Mouse (Mus musculus): ENCODE measurements at regions not wholly inside any gene's neighbourhood (a gene's known extent, or its start where the extent isn't known, plus 50 kb on each side); places are given as distances from the start of the nearest gene placed in this dataset.

DNA sequence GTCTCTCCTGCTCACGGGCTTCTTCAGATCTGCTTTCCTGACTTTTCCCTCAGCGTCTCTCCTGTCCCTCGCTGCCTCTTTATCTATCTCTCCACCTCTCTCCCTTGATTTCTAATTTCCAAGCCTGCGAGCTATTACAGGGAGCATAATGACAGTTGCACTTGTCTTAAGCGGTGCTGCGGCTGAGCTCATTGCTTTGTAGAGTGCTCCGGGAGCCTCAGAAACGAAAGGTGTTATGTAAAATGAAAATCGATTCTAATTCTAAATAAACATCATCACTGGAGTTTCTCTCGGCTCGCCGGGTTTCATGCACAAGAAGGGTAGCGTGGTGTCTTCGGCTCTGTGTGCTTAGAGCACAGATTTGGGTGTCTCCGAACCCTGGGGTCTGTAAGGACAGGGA is 371.8 kb downstream of the Vrk1 start:
- Histone ChIP-seq H3K9me3 (replicated peaks; ENCODE audit: insufficient read depth, low read length) (no peaks in the 10 kb centered on the region), H3K36me3 (ENCODE audit: control insufficient read depth in 1 of 2, insufficient read depth in 2 of 2, low read length in 2 of 2) (no peaks in the 10 kb centered on the region), H3K4me3 (ENCODE audit: control insufficient read depth in 1 of 2, insufficient read depth in 1 of 2, low read depth in 2 of 2, low read length in 2 of 2) (no peak overlapping the region), H3K9ac (ENCODE audit: control insufficient read depth, low read depth, low read length, poor library complexity, severe bottlenecking) (no peak overlapping the region), H3K79me2 (ENCODE audit: control insufficient read depth, insufficient read depth, low read length, poor library complexity) (no peaks in the 10 kb centered on the region), H3K27me3 (ENCODE audit: control insufficient read depth in 1 of 2, insufficient read depth in 2 of 2, low read length in 2 of 2) (no peaks in the 10 kb centered on the region), H3K4me1 (ENCODE audit: control insufficient read depth in 1 of 2, insufficient read depth in 2 of 2, low read length in 2 of 2) (no peaks in the 10 kb centered on the region), H3K27ac (ENCODE audit: control insufficient read depth, low read depth, low read length) (no peak overlapping the region)
- no peak for DNase-seq (ENCODE audit: low read depth, low spot score)
- TF ChIP-seq E2F4 (IDR thresholded peaks at IDR 0.05; ENCODE audit: borderline replicate concordance, low read depth, low read length) (no peak), ELF1 (IDR thresholded peaks at IDR 0.05; ENCODE audit: low read depth, low read length) (no peak), MEF2A (IDR thresholded peaks at IDR 0.05; ENCODE audit: extremely low read depth, insufficient replicate concordance, low read depth, low read length, poor library complexity, severe bottlenecking) (no peak), EP300 (IDR thresholded peaks at IDR 0.05; ENCODE audit: low read depth in 1 of 2, low read length in 2 of 2) (no peak), MAFK (IDR thresholded peaks at IDR 0.05; ENCODE audit: borderline replicate concordance, low read depth, low read length) (no peak), ZKSCAN1 (IDR thresholded peaks at IDR 0.05; ENCODE audit: low read depth, low read length) (no peak)

- H3K4me3 ChIP-seq (ENCODE audit: control insufficient read depth in 1 of 2, insufficient read depth in 1 of 2, low read depth in 2 of 2, low read length in 2 of 2): no peak overlapping the region
- no peak overlapping the region for H3K27ac ChIP-seq (ENCODE audit: control insufficient read depth, low read depth, low read length)
- H3K9me3 ChIP-seq (replicated peaks; ENCODE audit: insufficient read depth, low read length): no peaks in the 10 kb centered on the region
- no peaks in the 10 kb centered on the region for H3K27me3 ChIP-seq (ENCODE audit: control insufficient read depth in 1 of 2, insufficient read depth in 2 of 2, low read length in 2 of 2)
- H3K36me3 ChIP-seq (ENCODE audit: control insufficient read depth in 1 of 2, insufficient read depth in 2 of 2, low read length in 2 of 2): no peaks in the 10 kb centered on the region
- no peaks in the 10 kb centered on the region for H3K4me1 ChIP-seq (ENCODE audit: control insufficient read depth in 1 of 2, insufficient read depth in 2 of 2, low read length in 2 of 2)
- DNase-seq (ENCODE audit: low read depth, low spot score): no peak
- TF ChIP-seq SIN3A (IDR thresholded peaks at IDR 0.05; ENCODE audit: low read length) (no peak), HCFC1 (IDR thresholded peaks at IDR 0.05; ENCODE audit: low read depth, low read length) (no peak), JUND (IDR thresholded peaks at IDR 0.05; ENCODE audit: low read depth, low read length) (no peak), MAZ (IDR thresholded peaks at IDR 0.05; ENCODE audit: low read depth, low read length) (no peak), ELF1 (IDR thresholded peaks at IDR 0.05; ENCODE audit: low read depth, low read length) (no peak), EP300 (IDR thresholded peaks at IDR 0.05; ENCODE audit: low read depth in 1 of 2, low read length in 2 of 2) (no peak), CHD1 (IDR thresholded peaks at IDR 0.05; ENCODE audit: low read depth, low read length) (no peak), POLR2AphosphoS2 (IDR thresholded peaks at IDR 0.05; ENCODE audit: low read length) (no peak), NELFE (IDR thresholded peaks at IDR 0.05; ENCODE audit: low read depth, low read length) (no peak), ETS1 (IDR thresholded peaks at IDR 0.05; ENCODE audit: low read depth, low read length) (no peak), RAD21 (IDR thresholded peaks at IDR 0.05; ENCODE audit: low read depth, low read length) (no peak)
- H3K9ac ChIP-seq (ENCODE audit: control insufficient read depth, low read depth, low read length, poor library complexity, severe bottlenecking): no peak overlapping the region
- no peaks in the 10 kb centered on the region for H3K79me2 ChIP-seq (ENCODE audit: control insufficient read depth, insufficient read depth, low read length, poor library complexity)
Measured at GRCm38 (mm10) chr12:106389214-106389613, 379.2 kb downstream of the Vrk1 start.

DNA sequence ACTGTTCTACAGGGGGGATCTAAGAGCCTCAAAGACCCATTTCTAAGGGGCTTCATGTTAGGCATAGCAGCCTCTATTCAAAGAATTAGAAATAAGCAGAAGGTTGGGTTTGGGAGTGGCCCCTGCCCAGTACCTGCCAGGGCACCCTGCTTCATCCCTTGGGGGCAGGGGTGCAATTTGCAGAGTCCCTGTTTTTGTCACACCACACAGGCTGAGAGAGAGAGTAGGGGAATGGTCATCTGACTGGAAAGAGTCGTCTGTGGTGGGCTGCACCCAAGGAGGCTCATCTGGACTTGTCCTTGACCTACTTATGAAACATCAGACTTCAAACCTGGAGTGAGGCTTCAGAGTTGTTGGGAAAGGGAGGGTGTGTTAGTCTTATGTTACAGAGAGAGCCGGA is 382.3 kb downstream of the Vrk1 start:
- Histone ChIP-seq H3K4me1 (ENCODE audit: control insufficient read depth in 1 of 2, insufficient read depth in 2 of 2, low read length in 2 of 2) (no peaks in the 10 kb centered on the region), H3K79me2 (ENCODE audit: control insufficient read depth, insufficient read depth, low read length, poor library complexity) (no peaks in the 10 kb centered on the region), H3K4me3 (ENCODE audit: control insufficient read depth in 1 of 2, insufficient read depth in 1 of 2, low read depth in 2 of 2, low read length in 2 of 2) (no peak overlapping the region), H3K9me3 (replicated peaks; ENCODE audit: insufficient read depth, low read length) (no peaks in the 10 kb centered on the region), H3K36me3 (ENCODE audit: control insufficient read depth in 1 of 2, insufficient read depth in 2 of 2, low read length in 2 of 2) (no peaks in the 10 kb centered on the region), H3K9ac (ENCODE audit: control insufficient read depth, low read depth, low read length, poor library complexity, severe bottlenecking) (no peak overlapping the region), H3K27me3 (ENCODE audit: control insufficient read depth in 1 of 2, insufficient read depth in 2 of 2, low read length in 2 of 2) (no peaks in the 10 kb centered on the region), H3K27ac (ENCODE audit: control insufficient read depth, low read depth, low read length) (no peak overlapping the region)
- no peak for DNase-seq (ENCODE audit: low read depth, low spot score)
- TF ChIP-seq E2F4 (IDR thresholded peaks at IDR 0.05; ENCODE audit: borderline replicate concordance, low read depth, low read length) (no peak), JUND (IDR thresholded peaks at IDR 0.05; ENCODE audit: low read depth, low read length) (no peak), RCOR1 (IDR thresholded peaks at IDR 0.05; ENCODE audit: low read depth, low read length) (no peak), USF1 (IDR thresholded peaks at IDR 0.05; ENCODE audit: low read depth, low read length) (no peak), MAZ (IDR thresholded peaks at IDR 0.05; ENCODE audit: low read depth, low read length) (no peak), MYC (IDR thresholded peaks at IDR 0.05; ENCODE audit: low read depth, low read length) (no peak), ETS1 (IDR thresholded peaks at IDR 0.05; ENCODE audit: low read depth, low read length) (no peak), TAL1 (IDR thresholded peaks at IDR 0.05; ENCODE audit: low read length) (no peak), MAX (IDR thresholded peaks at IDR 0.05; ENCODE audit: low read length) (no peak), ZMIZ1 (IDR thresholded peaks at IDR 0.05; ENCODE audit: low read depth, low read length) (no peak), MXI1 (IDR thresholded peaks at IDR 0.05; ENCODE audit: low read depth, low read length) (no peak), MAFK (IDR thresholded peaks at IDR 0.05; ENCODE audit: borderline replicate concordance, low read depth, low read length) (no peak), ELF1 (IDR thresholded peaks at IDR 0.05; ENCODE audit: low read depth, low read length) (no peak), SIN3A (IDR thresholded peaks at IDR 0.05; ENCODE audit: low read length) (no peak), CHD2 (IDR thresholded peaks at IDR 0.05; ENCODE audit: low read length) (no peak), NRF1 (IDR thresholded peaks at IDR 0.05; ENCODE audit: insufficient read depth, low read depth, low read length, poor library complexity, severe bottlenecking) (no peak), TCF12 (IDR thresholded peaks at IDR 0.05; ENCODE audit: low read depth, low read length) (no peak), POLR2A (IDR thresholded peaks at IDR 0.05; ENCODE audit: control insufficient read depth in 1 of 2, insufficient read depth in 1 of 2, low read depth in 1 of 2, low read length in 2 of 2, poor library complexity in 1 of 2) (no peak)
